Mouse (Mus musculus): ENCODE measurements around the gene Olfr324. TPM values are rescaled to one million over a fixed set of nuclear protein-coding genes. Genes with fewer than 3 reads are reported as not detected.

Olfr324 gene
- polyA plus RNA-seq, 1 experiment from 2014 or later = not detected

- Histone ChIP-seq H3K9ac (no peak overlapping the region), H3K9me3 (no peaks in the 10 kb centered on the region), H3K4me3 (no peak overlapping the region), H3K27ac (no peak overlapping the region), H3K4me1 (peaks cover 11% of the 10 kb centered on the region), H3K36me3 (no peaks in the 10 kb centered on the region), H3K4me2 (no peak overlapping the region), H3K27me3 (peaks cover 50% of the 10 kb centered on the region)
- WGBS = 44% methylated on average over 7 of the region's 7 CpGs
- ATAC-seq (ENCODE audit: insufficient number of reproducible peaks, insufficient read depth, low FRiP score, low TSS enrichment, low read depth) = no peak
These were observed 43.3 kb downstream of the Olfr324 start for GRCm38 (mm10) chr11:58638176-58638701.

GRCm38 (mm10) chr11:58640272-58640867, 45.5 kb downstream of the Olfr324 start, which contains the start of gene Trim58:
Trim58 (plus strand) TSS chr11:58640465.
- H3K4me2 ChIP-seq = peak within 1 kb of the TSS; percentile 71
- no peaks in the 10 kb centered on the region for H3K36me3 ChIP-seq
- no peak within 1 kb of the TSS for H3K27ac ChIP-seq
- no peaks in the 10 kb centered on the region for H3K9me3 ChIP-seq
- ATAC-seq (ENCODE audit: insufficient number of reproducible peaks, insufficient read depth, low FRiP score, low TSS enrichment, low read depth) = no peak
- 4% methylated on average over 34 of the region's 34 CpGs for WGBS
- peak within 1 kb of the TSS; percentile 54 for H3K9ac ChIP-seq
- peaks cover 51% of the 10 kb centered on the region for H3K27me3 ChIP-seq
- H3K4me3 ChIP-seq = peak within 1 kb of the TSS; percentile 40
- peaks cover 11% of the 10 kb centered on the region for H3K4me1 ChIP-seq

- no peak overlapping the region for H3K27ac ChIP-seq
- H3K4me2 ChIP-seq = peak overlapping the region; percentile 71
- peaks cover 11% of the 10 kb centered on the region for H3K4me1 ChIP-seq
- WGBS = 34% methylated on average over 14 of the region's 14 CpGs
- peaks cover 57% of the 10 kb centered on the region for H3K27me3 ChIP-seq
- ATAC-seq (ENCODE audit: insufficient number of reproducible peaks, insufficient read depth, low FRiP score, low TSS enrichment, low read depth) = no peak
- no peak overlapping the region for H3K9ac ChIP-seq
- H3K36me3 ChIP-seq = no peaks in the 10 kb centered on the region
- H3K4me3 ChIP-seq = peak overlapping the region; percentile 40
- no peaks in the 10 kb centered on the region for H3K9me3 ChIP-seq
These were observed 46.1 kb downstream of the Olfr324 start for GRCm38 (mm10) chr11:58641057-58641456.

- ATAC-seq (ENCODE audit: insufficient number of reproducible peaks, insufficient read depth, low FRiP score, low TSS enrichment, low read depth) = no peak
- H3K27ac ChIP-seq = no peak overlapping the region
These were observed 46.9 kb downstream of the Olfr324 start for GRCm38 (mm10) chr11:58641638-58642358.

GRCm38 (mm10) chr11:58643350-58643749, 48.4 kb downstream of the Olfr324 start:
- H3K4me3 ChIP-seq = no peak overlapping the region
- H3K36me3 ChIP-seq = no peaks in the 10 kb centered on the region
- H3K27ac ChIP-seq = no peak overlapping the region
- 42% methylated on average over 6 of the region's 6 CpGs for WGBS
- H3K9me3 ChIP-seq = no peaks in the 10 kb centered on the region
- H3K27me3 ChIP-seq = peaks cover 44% of the 10 kb centered on the region
- H3K9ac ChIP-seq = no peak overlapping the region
- no peak for ATAC-seq (ENCODE audit: insufficient number of reproducible peaks, insufficient read depth, low FRiP score, low TSS enrichment, low read depth)
- H3K4me2 ChIP-seq = no peak overlapping the region
- H3K4me1 ChIP-seq = peaks cover 11% of the 10 kb centered on the region

More at GRCm38 (mm10) chr11:58641638-58642358, 46.9 kb downstream of the Olfr324 start:
- H3K9me3 ChIP-seq = no peaks in the 10 kb centered on the region
- no peak overlapping the region for H3K4me2 ChIP-seq
- no peak overlapping the region for H3K4me3 ChIP-seq
- peaks cover 11% of the 10 kb centered on the region for H3K4me1 ChIP-seq
- H3K36me3 ChIP-seq = no peaks in the 10 kb centered on the region
- H3K27me3 ChIP-seq = peaks cover 56% of the 10 kb centered on the region
- 82% methylated on average over 13 of the region's 13 CpGs for WGBS
- H3K9ac ChIP-seq = no peak overlapping the region

Other genes starting within 250 kb of the Olfr324 start
- gene Lypd8, start 216.1 kb upstream of the Olfr324 start, polyA plus RNA-seq (2015; fragmentation: Nextera tagmentation; extraction: Ambion mirVana) = 1.3 TPM in 1 of 2 replicates, not detected in the other
- not detected in 2 replicates for gene 1810065E05Rik, start 174.0 kb upstream of the Olfr324 start, polyA plus RNA-seq (2015; fragmentation: Nextera tagmentation; extraction: Ambion mirVana)
- gene Gm12253, start 162.6 kb upstream of the Olfr324 start, polyA plus RNA-seq (2015; fragmentation: Nextera tagmentation; extraction: Ambion mirVana) = not detected in 2 replicates
- not detected in 2 replicates for gene Lypd9, start 142.2 kb upstream of the Olfr324 start, polyA plus RNA-seq (2015; fragmentation: Nextera tagmentation; extraction: Ambion mirVana)
- 0.14 TPM in 1 of 2 replicates, not detected in the other for gene Olfr30, start 132.8 kb upstream of the Olfr324 start, polyA plus RNA-seq (2015; fragmentation: Nextera tagmentation; extraction: Ambion mirVana)
- gene Olfr332, start 102.6 kb upstream of the Olfr324 start, polyA plus RNA-seq (2015; fragmentation: Nextera tagmentation; extraction: Ambion mirVana) = not detected in 2 replicates
- gene Olfr331, start 92.5 kb upstream of the Olfr324 start, polyA plus RNA-seq (2015; fragmentation: Nextera tagmentation; extraction: Ambion mirVana) = not detected in 2 replicates
- gene Olfr330, start 60.3 kb upstream of the Olfr324 start, polyA plus RNA-seq (2015; fragmentation: Nextera tagmentation; extraction: Ambion mirVana) = 0.54 TPM in 1 of 2 replicates, not detected in the other
- gene Olfr329-ps, start 48.7 kb upstream of the Olfr324 start, polyA plus RNA-seq (2015; fragmentation: Nextera tagmentation; extraction: Ambion mirVana) = not detected in 2 replicates
- gene Olfr328, start 39.5 kb upstream of the Olfr324 start, polyA plus RNA-seq (2015; fragmentation: Nextera tagmentation; extraction: Ambion mirVana) = 0.10 TPM in 1 of 2 replicates, not detected in the other
- not detected in 2 replicates for gene Olfr224, start 24.6 kb upstream of the Olfr324 start, polyA plus RNA-seq (2015; fragmentation: Nextera tagmentation; extraction: Ambion mirVana)
- not detected in 2 replicates for gene Olfr325, start 17.4 kb upstream of the Olfr324 start, polyA plus RNA-seq (2015; fragmentation: Nextera tagmentation; extraction: Ambion mirVana)
- not detected in 2 replicates for gene 2210407C18Rik, start 21.0 kb downstream of the Olfr324 start, polyA plus RNA-seq (2015; fragmentation: Nextera tagmentation; extraction: Ambion mirVana)
- gene Olfr323, start 35.4 kb downstream of the Olfr324 start, polyA plus RNA-seq (2015; fragmentation: Nextera tagmentation; extraction: Ambion mirVana) = not detected in 2 replicates
- gene Trim58, start 45.4 kb downstream of the Olfr324 start, polyA plus RNA-seq (2015; fragmentation: Nextera tagmentation; extraction: Ambion mirVana) = 0.13 and 0.23 TPM in 2 replicates
- gene Olfr322, start 63.7 kb downstream of the Olfr324 start, polyA plus RNA-seq (2015; fragmentation: Nextera tagmentation; extraction: Ambion mirVana) = not detected in 2 replicates
- gene Olfr320, start 86.0 kb downstream of the Olfr324 start, polyA plus RNA-seq (2015; fragmentation: Nextera tagmentation; extraction: Ambion mirVana) = not detected in 2 replicates
- gene Olfr319, start 104.0 kb downstream of the Olfr324 start, polyA plus RNA-seq (2015; fragmentation: Nextera tagmentation; extraction: Ambion mirVana) = not detected in 2 replicates
- not detected in 2 replicates for gene Olfr318, start 128.9 kb downstream of the Olfr324 start, polyA plus RNA-seq (2015; fragmentation: Nextera tagmentation; extraction: Ambion mirVana)
- gene Olfr317, start 144.1 kb downstream of the Olfr324 start, polyA plus RNA-seq (2015; fragmentation: Nextera tagmentation; extraction: Ambion mirVana) = not detected in 2 replicates
- gene Olfr316, start 157.6 kb downstream of the Olfr324 start, polyA plus RNA-seq (2015; fragmentation: Nextera tagmentation; extraction: Ambion mirVana) = not detected in 2 replicates
- gene Olfr315, start 178.1 kb downstream of the Olfr324 start, polyA plus RNA-seq (2015; fragmentation: Nextera tagmentation; extraction: Ambion mirVana) = not detected in 2 replicates
- gene Olfr314, start 187.8 kb downstream of the Olfr324 start, polyA plus RNA-seq (2015; fragmentation: Nextera tagmentation; extraction: Ambion mirVana) = not detected in 2 replicates
- gene Fam183b, start 206.8 kb downstream of the Olfr324 start, polyA plus RNA-seq (2015; fragmentation: Nextera tagmentation; extraction: Ambion mirVana) = 0.69 TPM in 1 of 2 replicates, not detected in the other
- gene Olfr313, start 219.9 kb downstream of the Olfr324 start, polyA plus RNA-seq (2015; fragmentation: Nextera tagmentation; extraction: Ambion mirVana) = not detected in 2 replicates
- not detected in 2 replicates for gene Olfr312, start 234.1 kb downstream of the Olfr324 start, polyA plus RNA-seq (2015; fragmentation: Nextera tagmentation; extraction: Ambion mirVana)
- gene Olfr311, start 244.1 kb downstream of the Olfr324 start, polyA plus RNA-seq (2015; fragmentation: Nextera tagmentation; extraction: Ambion mirVana) = not detected in 2 replicates